Mouse (Mus musculus) lung, embryonic 14.5 days (tissue): Measurements from ENCODE around the gene Mctp1. TPM values are rescaled to one million over a fixed set of nuclear protein-coding genes. Genes with fewer than 3 reads are reported as not detected.

Source experiments
- ATAC-seq: fragments of 200-750 bp; cut with Nextera tagmentation; 2 replicates; pipeline ENCODE4 v1.8.0; 2017; ENCODE audit warnings: mild to moderate bottlenecking, moderate TSS enrichment, moderate library complexity; ENCODE audit not compliant: insufficient read depth
- DNase-seq: peaks from one replicate; pipeline ENCODE4 v3.0.0-alpha.2; 2015
- H3K27ac ChIP-seq: fragments of 300-500 bp; sonication (generic); 2 replicates; pipeline ENCODE4 v1.5.1; 2014; ENCODE audit warnings: low read depth, mild to moderate bottlenecking, moderate library complexity
- H3K27me3 ChIP-seq: fragments of 300-500 bp; sonication (generic); 2 replicates; pipeline ENCODE4 v1.6.1; 2014; ENCODE audit warnings: low read length, control low read depth; ENCODE audit not compliant: insufficient read depth
- H3K36me3 ChIP-seq: fragments of 300-500 bp; sonication (generic); 2 replicates; pipeline ENCODE4 v1.6.1; 2014; ENCODE audit warnings: control low read depth; ENCODE audit not compliant: insufficient read depth
- H3K4me1 ChIP-seq: fragments of 300-500 bp; sonication (generic); 2 replicates; pipeline ENCODE4 v1.6.1; 2014; ENCODE audit warnings: antibody characterized with exemption, control low read depth; ENCODE audit not compliant: insufficient read depth
- H3K4me2 ChIP-seq: fragments of 300-500 bp; sonication (generic); 2 replicates; pipeline ENCODE4 v1.6.1; 2014; ENCODE audit warnings: mild to moderate bottlenecking
- H3K4me3 ChIP-seq: fragments of 300-500 bp; sonication (generic); 2 replicates; pipeline ENCODE4 v1.5.1; 2014; ENCODE audit warnings: low read depth, low read length
- H3K9ac ChIP-seq: fragments of 300-500 bp; sonication (generic); 2 replicates; pipeline ENCODE4 v1.6.1; 2014
- H3K9me3 ChIP-seq: fragments of 300-500 bp; sonication (generic); 2 replicates; pipeline ENCODE4 v1.6.1; 2016; ENCODE audit warnings: low read depth, low read length, control low read depth
- CTCF ChIP-seq: IDR thresholded peaks from 2 replicates; pipeline ENCODE4 v1.5.1; 2016; ENCODE audit warnings: antibody characterized with exemption, low read depth
- WGBS: fragments of 180-500 bp; shearing (Covaris S2); extraction: QIAGEN DNeasy Blood & Tissue Kit; methylation state at CpG from one replicate; pipeline ENCODE4 v1.1.7; 2014; 5-methylcytosine and 5-hydroxymethylcytosine counted together
- polyA plus RNA-seq: library from polyadenylated mRNA; unstranded; fragments of >200 nt; fragmentation: Nextera tagmentation; extraction: Ambion mirVana; gene quantifications from 2 replicates; pipeline ENCODE4 v1.2.1, GENCODE M21; 2014

The Mctp1 gene
- polyA plus RNA-seq, 1 experiment from 2014 or later, result 0.82 TPM

- no peak for DNase-seq
- H3K4me3 ChIP-seq, result no peak overlapping the region
- H3K27me3 ChIP-seq, result no peaks in the 10 kb centered on the region
- ATAC-seq, result no peak
- H3K36me3 ChIP-seq, result no peaks in the 10 kb centered on the region
- H3K27ac ChIP-seq, result no peak overlapping the region
- H3K9me3 ChIP-seq, result no peaks in the 10 kb centered on the region
- no peak overlapping the region for H3K4me2 ChIP-seq
- no peaks in the 10 kb centered on the region for H3K4me1 ChIP-seq
- TF ChIP-seq CTCF, result no peak
- no peak overlapping the region for H3K9ac ChIP-seq
These were observed 11.6 kb downstream of the Mctp1 start for GRCm38 (mm10) chr13:76395906-76396305.

DNA sequence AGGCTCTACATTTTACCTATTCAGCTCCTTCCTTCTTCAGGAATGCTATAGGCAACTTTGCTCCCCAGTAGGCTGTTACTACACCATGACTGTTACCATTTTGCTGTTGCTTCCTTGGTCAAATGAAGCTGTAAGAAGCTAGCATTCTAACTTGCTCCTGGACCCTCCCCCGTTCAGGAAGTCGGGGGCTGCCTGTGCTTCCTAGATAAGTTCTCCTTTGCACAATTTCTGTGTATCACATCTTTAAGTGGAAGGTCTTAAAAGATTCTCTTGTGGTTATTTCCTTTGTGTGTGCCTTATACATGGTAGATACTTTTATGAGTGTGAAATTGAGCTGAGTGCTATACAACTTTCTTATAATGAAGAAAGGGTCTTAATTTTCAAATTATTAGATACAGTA, 25.0 kb downstream of the Mctp1 start:
- TF ChIP-seq CTCF, result no peak
- Histone ChIP-seq H3K4me1 (no peaks in the 10 kb centered on the region), H3K27me3 (no peaks in the 10 kb centered on the region), H3K4me2 (no peak overlapping the region), H3K27ac (no peak overlapping the region), H3K36me3 (no peaks in the 10 kb centered on the region), H3K9me3 (no peaks in the 10 kb centered on the region), H3K4me3 (no peak overlapping the region), H3K9ac (no peak overlapping the region)
- DNase-seq (no peak), ATAC-seq (no peak)
- WGBS, result 79% methylated on average over 2 of the region's 2 CpGs

- no peaks in the 10 kb centered on the region for H3K9me3 ChIP-seq
- H3K4me2 ChIP-seq, result no peak overlapping the region
- H3K9ac ChIP-seq, result no peak overlapping the region
- H3K27ac ChIP-seq, result no peak overlapping the region
- 71% methylated on average over 1 of the region's 1 CpGs for WGBS
- H3K4me1 ChIP-seq, result no peaks in the 10 kb centered on the region
- DNase-seq (peak; percentile 2), ATAC-seq (no peak)
- H3K4me3 ChIP-seq, result no peak overlapping the region
- TF ChIP-seq CTCF, result no peak
- no peaks in the 10 kb centered on the region for H3K27me3 ChIP-seq
- H3K36me3 ChIP-seq, result no peaks in the 10 kb centered on the region
These were observed 26.3 kb downstream of the Mctp1 start for GRCm38 (mm10) chr13:76410665-76411064.

DNA sequence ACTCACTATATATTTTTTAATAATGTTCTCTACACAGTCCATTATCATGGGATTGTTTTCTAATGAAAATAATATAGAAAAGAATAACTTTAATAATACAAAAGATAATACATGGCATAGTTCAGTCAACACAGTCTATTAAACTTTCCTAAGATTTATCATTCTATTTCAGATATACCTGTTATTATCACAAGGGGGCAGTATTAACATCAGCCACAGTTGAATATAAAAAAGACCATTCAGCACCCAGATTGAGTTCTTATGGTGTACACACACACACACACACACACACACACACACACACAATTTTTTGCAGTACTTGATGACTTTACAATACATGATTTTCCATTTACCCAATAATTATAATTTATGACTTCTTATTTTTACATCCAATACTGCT, 31.0 kb downstream of the Mctp1 start:
- Histone ChIP-seq H3K36me3 (no peaks in the 10 kb centered on the region), H3K9me3 (no peaks in the 10 kb centered on the region), H3K4me3 (no peak overlapping the region), H3K4me2 (no peak overlapping the region), H3K4me1 (no peaks in the 10 kb centered on the region), H3K9ac (no peak overlapping the region), H3K27me3 (no peaks in the 10 kb centered on the region), H3K27ac (no peak overlapping the region)
- DNase-seq (peak; percentile 12), ATAC-seq (no peak)
- no peak for TF ChIP-seq CTCF

DNA sequence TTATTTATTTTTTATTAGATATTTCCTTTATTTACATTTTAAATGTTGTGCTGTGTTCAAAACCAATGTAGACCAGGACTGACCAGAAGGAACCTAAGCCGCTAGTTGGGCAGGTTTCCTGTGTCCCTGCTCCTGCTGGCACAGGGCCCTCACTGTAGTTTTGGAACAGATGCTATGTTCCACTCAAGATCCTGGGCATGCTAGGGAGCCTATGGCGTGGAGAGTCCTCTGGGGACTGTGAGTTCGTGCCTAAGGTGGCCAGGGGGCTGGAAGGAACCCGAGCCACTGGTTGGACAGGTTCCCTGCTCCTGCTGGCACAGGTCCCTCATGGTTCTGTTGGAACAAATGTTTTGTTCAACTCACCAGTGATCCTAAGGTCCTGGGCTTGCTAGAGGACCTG, 35.8 kb downstream of the Mctp1 start:
- no peak overlapping the region for H3K27ac ChIP-seq
- no peaks in the 10 kb centered on the region for H3K27me3 ChIP-seq
- H3K9me3 ChIP-seq, result no peaks in the 10 kb centered on the region
- 67% methylated on average over 4 of the region's 4 CpGs for WGBS
- H3K4me1 ChIP-seq, result no peaks in the 10 kb centered on the region
- H3K9ac ChIP-seq, result no peak overlapping the region
- H3K4me2 ChIP-seq, result no peak overlapping the region
- DNase-seq (no peak), ATAC-seq (no peak)
- no peaks in the 10 kb centered on the region for H3K36me3 ChIP-seq
- H3K4me3 ChIP-seq, result no peak overlapping the region
- no peak for TF ChIP-seq CTCF

GRCm38 (mm10) chr13:76421075-76421474, 36.7 kb downstream of the Mctp1 start:
- TF ChIP-seq CTCF, result no peak
- Histone ChIP-seq H3K9ac (no peak overlapping the region), H3K4me3 (no peak overlapping the region), H3K27ac (no peak overlapping the region), H3K4me2 (no peak overlapping the region), H3K4me1 (no peaks in the 10 kb centered on the region), H3K36me3 (no peaks in the 10 kb centered on the region), H3K9me3 (no peaks in the 10 kb centered on the region), H3K27me3 (no peaks in the 10 kb centered on the region)
- ATAC-seq (no peak), DNase-seq (no peak)
- 81% methylated on average over 1 of the region's 1 CpGs for WGBS

DNA sequence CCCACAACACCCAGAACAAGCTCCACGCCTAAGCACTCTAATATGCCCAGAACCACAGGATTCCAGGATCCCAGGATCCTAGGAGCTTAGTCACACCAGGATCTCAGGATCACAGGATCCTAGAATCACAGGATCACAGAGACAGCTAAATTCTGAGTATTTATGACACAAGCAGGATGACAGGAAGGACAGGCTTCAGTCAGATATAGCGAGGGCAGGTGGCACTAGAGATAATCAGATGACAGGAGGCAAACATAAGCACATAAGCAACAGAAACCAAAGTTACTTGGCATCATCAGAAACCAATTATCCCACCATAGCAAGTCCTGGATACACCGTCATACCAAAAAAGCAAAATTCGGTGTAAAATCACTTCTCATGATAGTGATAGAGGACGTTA, 37.8 kb downstream of the Mctp1 start:
- H3K27ac ChIP-seq, result no peak overlapping the region
- ATAC-seq (no peak), DNase-seq (no peak)
- no peak for TF ChIP-seq CTCF
- no peaks in the 10 kb centered on the region for H3K4me1 ChIP-seq
- no peak overlapping the region for H3K4me3 ChIP-seq
- H3K4me2 ChIP-seq, result no peak overlapping the region
- H3K27me3 ChIP-seq, result no peaks in the 10 kb centered on the region
- no peaks in the 10 kb centered on the region for H3K36me3 ChIP-seq
- H3K9me3 ChIP-seq, result no peaks in the 10 kb centered on the region
- 80% methylated on average over 5 of the region's 5 CpGs for WGBS
- H3K9ac ChIP-seq, result no peak overlapping the region

DNA sequence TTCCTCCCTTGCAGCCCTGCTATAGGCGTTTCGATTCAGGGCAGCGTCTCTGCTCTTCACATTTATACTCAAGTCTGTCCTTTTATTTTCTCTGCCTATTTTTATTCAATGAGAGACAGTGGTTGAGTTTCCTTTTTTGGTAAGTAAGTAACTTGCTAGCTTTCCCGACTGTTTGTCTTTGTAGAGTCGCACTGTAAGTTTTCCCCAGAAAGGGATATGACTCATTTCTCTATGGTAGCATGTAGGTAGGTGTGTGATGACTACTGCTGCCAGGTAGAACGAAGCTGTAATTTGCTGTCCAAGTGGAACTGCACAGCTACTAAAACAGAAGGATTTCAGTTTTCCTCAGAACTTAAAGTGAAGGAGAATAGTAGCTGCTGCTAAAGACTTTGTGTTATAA, 45.1 kb downstream of the Mctp1 start:
- Histone ChIP-seq H3K9me3 (no peaks in the 10 kb centered on the region), H3K4me1 (no peaks in the 10 kb centered on the region), H3K27ac (no peak overlapping the region), H3K4me3 (no peak overlapping the region), H3K9ac (no peak overlapping the region), H3K36me3 (no peaks in the 10 kb centered on the region), H3K4me2 (no peak overlapping the region), H3K27me3 (no peaks in the 10 kb centered on the region)
- no peak for ATAC-seq
- no peak for DNase-seq
- WGBS, result 75% methylated on average over 6 of the region's 6 CpGs
- TF ChIP-seq CTCF, result no peak
